Mouse (Mus musculus) heart, embryonic 14.5 days (tissue): ENCODE results near the gene Nufip2. TPM values are rescaled to one million over a fixed set of nuclear protein-coding genes. Genes with fewer than 3 reads are reported as not detected.
"Not testable (repeated sequence)": the region's sequence is repeated elsewhere in the genome, so short reads cannot be mapped to it uniquely, and the experiment has no call there.

ENCODE experiments used
- ATAC-seq: fragments of 200-750 bp; cut with Nextera tagmentation; 2 replicates; pipeline ENCODE4 v1.8.0; 2017; ENCODE audit warnings: low read depth, moderate TSS enrichment; ENCODE audit not compliant: insufficient number of reproducible peaks, insufficient read depth, low FRiP score
- H3K27ac ChIP-seq, 2 experiments: fragments of 200-500 bp in 1 of 2; fragments of 300-500 bp in 1 of 2; sonication (generic) in 1 of 2; replicated peaks in 1 of 2; 2 replicates each; pipeline ENCODE4 v1.5.1; 2012 to 2014; ENCODE audit warnings: low read depth in 2 of 2, low read length in 2 of 2, control low read depth in 1 of 2, mild to moderate bottlenecking in 1 of 2, mixed read lengths in 1 of 2; ENCODE audit not compliant: control insufficient read depth in 1 of 2, insufficient read depth in 1 of 2
- H3K27me3 ChIP-seq: fragments of 300-500 bp; sonication (generic); 2 replicates; pipeline ENCODE4 v1.6.1; 2014; ENCODE audit warnings: mild to moderate bottlenecking, low read length, control low read depth; ENCODE audit not compliant: control insufficient read depth, insufficient read depth
- H3K36me3 ChIP-seq: fragments of 300-500 bp; sonication (generic); 2 replicates; pipeline ENCODE4 v1.6.1; 2014; ENCODE audit warnings: mild to moderate bottlenecking, control low read depth, low read length, mixed read lengths; ENCODE audit not compliant: control insufficient read depth, insufficient read depth
- H3K4me1 ChIP-seq, 2 experiments: fragments of 200-500 bp in 1 of 2; fragments of 300-500 bp in 1 of 2; sonication (generic) in 1 of 2; 2 replicates each; pipeline ENCODE4 v1.6.1; 2012 to 2014; ENCODE audit warnings: low read length in 2 of 2, control low read depth in 1 of 2, mixed read lengths in 1 of 2; ENCODE audit not compliant: control insufficient read depth in 2 of 2, insufficient read depth in 2 of 2
- H3K4me2 ChIP-seq: fragments of 300-500 bp; sonication (generic); 2 replicates; pipeline ENCODE4 v1.6.1; 2014; ENCODE audit warnings: mild to moderate bottlenecking, low read length
- H3K4me3 ChIP-seq, 2 experiments: fragments of 200-500 bp in 1 of 2; fragments of 300-500 bp in 1 of 2; sonication (generic) in 1 of 2; 2 replicates each; pipeline ENCODE4 v1.5.1; 2012 to 2014; ENCODE audit warnings: low read length in 2 of 2, mild to moderate bottlenecking in 2 of 2, control low read depth in 1 of 2, low read depth in 1 of 2, moderate library complexity in 1 of 2; ENCODE audit not compliant: control insufficient read depth in 1 of 2, insufficient read depth in 1 of 2
- H3K9ac ChIP-seq: fragments of 300-500 bp; sonication (generic); 2 replicates; pipeline ENCODE4 v1.6.1; 2014; ENCODE audit warnings: mild to moderate bottlenecking, low read length
- H3K9me3 ChIP-seq: fragments of 300-500 bp; sonication (generic); 2 replicates; pipeline ENCODE4 v1.6.1; 2016; ENCODE audit warnings: low read length, control low read depth; ENCODE audit not compliant: control insufficient read depth
- WGBS: fragments of 180-500 bp; shearing (Covaris S2); extraction: QIAGEN DNeasy Blood & Tissue Kit; methylation state at CpG from one replicate; pipeline ENCODE4 v1.1.7; 2014; 5-methylcytosine and 5-hydroxymethylcytosine counted together
- polyA plus RNA-seq: library from polyadenylated mRNA; unstranded; fragments of >200 nt; fragmentation: Nextera tagmentation; extraction: Ambion mirVana; gene quantifications from 2 replicates; pipeline ENCODE4 v1.2.1, GENCODE M21; 2014

Gene Nufip2
- polyA plus RNA-seq, 1 experiment from 2014 or later = 5.4 TPM

DNA sequence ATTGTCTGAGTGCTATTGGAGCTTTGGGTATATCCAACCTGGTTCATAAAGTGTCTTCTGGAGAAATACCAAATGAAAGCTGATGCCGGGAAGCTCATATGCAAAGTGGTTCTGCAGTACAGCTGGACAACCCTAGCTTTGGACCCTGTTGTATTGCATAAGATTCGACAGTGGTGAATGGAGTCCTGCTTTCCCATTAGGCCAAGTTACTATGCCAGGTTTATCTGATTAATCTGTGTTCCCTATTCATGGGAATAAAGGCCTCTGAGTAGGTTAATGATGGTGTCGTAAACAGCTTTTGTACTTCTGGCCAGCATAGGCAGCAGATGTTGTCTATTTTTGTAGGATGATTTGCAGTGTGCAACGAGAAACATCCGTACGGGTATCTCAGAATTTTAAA lies 22.3 kb upstream of the Nufip2 start:
- Histone ChIP-seq H3K4me3 (no peak overlapping the region), H3K9ac (no peak overlapping the region), H3K36me3 (no peaks in the 10 kb centered on the region), H3K4me2 (no peak overlapping the region), H3K27ac (no peak overlapping the region), H3K4me1 (no peaks in the 10 kb centered on the region), H3K27me3 (no peaks in the 10 kb centered on the region), H3K9me3 (0 out of 2 replicates have a peak, but pooled peaks cover 5% of the 10 kb centered on the region)
- ATAC-seq = no peak
- WGBS = 82% methylated on average over 6 of the region's 6 CpGs

DNA sequence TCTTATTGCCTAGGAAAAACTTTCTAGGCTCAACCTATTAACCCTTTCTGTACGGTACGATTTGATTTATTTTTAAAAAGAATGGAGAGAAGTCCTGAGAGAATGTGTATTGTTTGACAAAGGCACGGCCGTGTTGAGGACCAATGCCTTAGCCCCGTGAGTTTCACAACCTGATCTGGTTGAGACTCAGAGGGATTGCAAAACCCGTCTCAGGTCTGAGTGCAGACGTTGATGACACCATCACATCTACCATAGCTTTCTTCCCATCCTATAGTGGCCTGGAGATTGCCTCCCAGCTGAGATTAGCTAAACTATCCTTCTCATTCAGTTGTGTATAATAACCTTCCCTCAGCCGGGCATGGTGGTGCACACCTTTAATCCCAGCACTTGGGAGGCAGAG lies 21.9 kb upstream of the Nufip2 start:
- H3K4me1 ChIP-seq = no peaks in the 10 kb centered on the region
- WGBS = 85% methylated on average over 8 of the region's 8 CpGs

DNA sequence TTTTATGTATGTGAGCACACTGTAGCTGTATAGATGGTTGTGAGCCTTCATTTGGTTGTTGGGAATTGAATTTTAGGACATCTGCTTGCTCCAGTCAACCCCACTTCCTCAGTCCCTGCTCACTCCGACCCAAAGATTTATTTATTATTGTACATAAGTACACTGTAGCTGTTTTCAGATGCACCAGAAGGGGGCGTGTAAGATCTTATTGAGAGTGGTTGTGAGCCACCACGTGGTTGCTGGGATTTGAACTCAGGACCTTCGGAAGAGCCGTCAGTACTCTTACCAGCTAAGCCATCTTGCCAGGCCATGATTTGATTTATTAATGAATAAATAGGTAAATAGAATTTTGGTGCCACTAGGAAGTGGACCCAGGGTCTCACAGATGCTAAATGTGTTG lies 20.6 kb upstream of the Nufip2 start:
- H3K4me2 ChIP-seq, H3K9ac ChIP-seq, H3K4me1 ChIP-seq, H3K27ac ChIP-seq, H3K9me3 ChIP-seq, ATAC-seq, H3K27me3 ChIP-seq, H3K36me3 ChIP-seq, H3K4me3 ChIP-seq: not testable (repeated sequence)
- 77% methylated on average over 5 of the region's 5 CpGs for WGBS

More for the DNA sequence above, 21.9 kb upstream of the Nufip2 start:
- Histone ChIP-seq H3K4me3 (no peak overlapping the region), H3K9ac (no peak overlapping the region), H3K27ac (no peak overlapping the region), H3K27me3 (no peaks in the 10 kb centered on the region), H3K9me3 (0 out of 2 replicates have a peak, but pooled peaks cover 5% of the 10 kb centered on the region), H3K36me3 (no peaks in the 10 kb centered on the region), H3K4me2 (no peak overlapping the region)
- ATAC-seq = no peak

DNA sequence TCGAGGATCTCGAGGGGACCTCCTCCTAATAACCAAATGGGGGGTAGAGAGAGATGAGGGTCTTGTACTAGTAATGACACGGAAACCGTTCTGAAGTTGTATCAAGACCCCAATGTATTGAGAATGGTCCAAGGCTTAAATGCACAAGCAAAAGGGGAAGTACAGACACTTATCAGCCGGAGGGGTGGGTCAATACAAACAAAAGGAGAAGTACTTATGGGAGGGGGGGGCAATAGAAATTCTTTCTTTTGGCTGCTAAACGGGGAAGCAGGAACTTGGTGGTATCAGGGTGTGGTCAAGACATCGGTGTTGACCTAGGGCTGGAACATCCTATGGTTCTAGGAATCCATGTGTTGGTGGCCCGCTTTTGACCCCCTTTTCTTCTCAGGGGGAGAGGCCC lies 19.2 kb upstream of the Nufip2 start:
- not testable (repeated sequence) for H3K27me3 ChIP-seq, H3K27ac ChIP-seq, H3K9ac ChIP-seq, H3K9me3 ChIP-seq, H3K36me3 ChIP-seq, H3K4me3 ChIP-seq, ATAC-seq, H3K4me2 ChIP-seq, H3K4me1 ChIP-seq
- WGBS = 78% methylated on average over 8 of the region's 8 CpGs

DNA sequence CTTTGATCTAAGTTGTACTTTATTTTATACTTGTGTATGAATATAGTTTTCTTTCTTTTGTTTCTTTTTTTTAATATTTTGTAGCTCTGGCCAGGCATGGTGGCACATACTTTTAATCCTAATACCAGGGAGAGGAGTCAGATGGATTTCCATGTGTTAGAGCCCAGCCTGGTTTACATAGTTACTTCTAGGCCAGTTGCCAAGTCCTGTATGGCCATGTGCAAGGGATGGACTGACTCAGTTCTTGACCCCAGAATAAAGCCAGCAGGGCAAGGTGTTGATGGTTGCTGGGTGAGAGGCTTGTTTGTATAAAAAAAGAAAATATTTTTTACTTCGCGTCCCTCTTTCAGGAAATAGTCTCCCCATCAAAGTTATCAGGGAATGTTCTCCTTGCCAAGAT lies 13.2 kb upstream of the Nufip2 start:
- Histone ChIP-seq H3K27ac (no peak overlapping the region), H3K9me3 (peaks cover 6% of the 10 kb centered on the region), H3K36me3 (no peaks in the 10 kb centered on the region), H3K9ac (no peak overlapping the region), H3K4me1 (no peaks in the 10 kb centered on the region), H3K4me3 (no peak overlapping the region), H3K27me3 (no peaks in the 10 kb centered on the region), H3K4me2 (no peak overlapping the region)
- no peak for ATAC-seq
- 63% methylated on average over 2 of the region's 2 CpGs for whole genome bisulfite sequencing

DNA sequence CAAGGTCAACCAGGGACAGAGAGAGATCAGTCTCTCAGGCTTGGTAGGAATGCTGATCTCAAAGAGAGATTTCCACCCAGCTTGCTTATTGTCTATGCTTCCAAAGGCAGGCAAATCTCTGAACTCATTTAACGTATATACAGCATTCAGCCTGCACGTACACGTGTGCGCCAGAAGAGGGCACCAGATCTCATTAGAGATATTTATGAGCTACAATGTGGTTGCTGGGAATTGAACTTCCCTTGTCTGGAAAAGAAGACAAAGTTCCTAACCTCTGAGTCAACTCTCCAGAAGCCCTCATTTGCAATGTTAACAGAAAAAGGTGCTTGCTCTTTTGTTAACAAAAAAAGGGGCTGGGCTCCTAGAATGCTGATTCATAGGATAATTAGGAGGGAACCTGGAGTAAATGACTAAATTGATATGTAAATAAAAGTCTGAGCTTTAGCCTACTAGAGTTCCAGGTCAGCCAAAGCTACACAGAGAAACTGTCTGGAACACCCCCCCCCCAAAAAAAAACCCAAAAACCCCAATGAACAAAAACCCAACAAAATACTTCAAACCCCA lies 12.4 kb upstream of the Nufip2 start:
- no peak overlapping the region for H3K4me3 ChIP-seq
- no peak for ATAC-seq
- H3K9ac ChIP-seq = no peak overlapping the region
- H3K4me2 ChIP-seq = no peak overlapping the region
- no peak overlapping the region for H3K27ac ChIP-seq
- H3K4me1 ChIP-seq = no peaks in the 10 kb centered on the region
- H3K9me3 ChIP-seq = peaks cover 6% of the 10 kb centered on the region
- H3K36me3 ChIP-seq = no peaks in the 10 kb centered on the region
- 62% methylated on average over 4 of the region's 4 CpGs for WGBS
- H3K27me3 ChIP-seq = no peaks in the 10 kb centered on the region

DNA sequence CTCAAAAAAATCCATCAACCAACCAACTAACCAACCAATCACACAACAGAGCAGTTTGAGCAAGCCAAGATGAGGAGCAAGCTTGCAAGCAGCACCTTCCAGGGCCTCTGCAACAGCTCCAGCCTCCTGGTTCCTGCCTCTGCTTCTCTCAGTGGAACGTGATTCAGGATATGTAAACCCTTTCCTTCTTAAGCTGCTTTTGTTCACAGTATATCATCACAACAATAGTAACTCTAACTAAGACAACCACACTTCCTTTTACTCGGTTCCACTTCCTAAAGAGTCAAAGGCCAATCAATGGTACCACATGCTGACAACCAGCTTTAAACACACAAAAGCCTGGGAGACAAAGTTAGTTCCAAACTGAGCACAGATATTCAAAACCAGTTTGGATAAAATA lies 5.9 kb upstream of the Nufip2 start:
- Histone ChIP-seq H3K4me3 (no peak overlapping the region), H3K9ac (no peak overlapping the region), H3K4me2 (no peak overlapping the region), H3K9me3 (no peaks in the 10 kb centered on the region), H3K27me3 (no peaks in the 10 kb centered on the region), H3K4me1 (no peaks in the 10 kb centered on the region), H3K27ac (no peak overlapping the region), H3K36me3 (no peaks in the 10 kb centered on the region)
- ATAC-seq = no peak
- 38% methylated on average over 2 of the region's 2 CpGs for WGBS

DNA sequence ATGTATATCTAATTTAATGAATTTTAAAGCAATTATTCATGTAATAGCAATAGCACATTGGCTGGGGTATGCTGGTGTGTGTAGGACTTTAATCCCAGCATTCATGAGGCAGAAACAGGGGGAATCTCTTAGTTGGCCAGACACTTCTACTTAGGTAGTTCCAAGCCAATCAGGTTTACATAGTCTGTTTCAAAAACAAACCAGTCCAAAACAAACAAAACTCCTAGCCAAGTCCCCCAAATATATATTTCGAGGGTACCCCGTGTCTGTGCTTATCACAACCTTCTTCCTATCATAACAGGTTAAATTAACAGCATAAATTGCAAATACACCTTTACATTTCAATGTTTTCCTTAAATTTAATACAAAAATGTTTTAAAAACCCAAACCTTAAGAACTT lies 1.1 kb upstream of the Nufip2 start:
- Histone ChIP-seq H3K27ac (no peak overlapping the region), H3K9me3 (no peaks in the 10 kb centered on the region), H3K36me3 (peaks cover 10% of the 10 kb centered on the region; the same call in 1 of the 2 replicates), H3K4me1 (peaks cover 0 to 12% of the 10 kb centered on the region in 2 experiments; a peak in 1 of 4 replicates), H3K4me2 (peak overlapping the region; percentile 77), H3K9ac (0 out of 2 replicates have a peak overlapping the region, but pooled peaks have one; percentile 99), H3K4me3 (no peak overlapping the region), H3K27me3 (no peaks in the 10 kb centered on the region)
- no peak for ATAC-seq
- 47% methylated on average over 2 of the region's 2 CpGs for WGBS
